Mouse (Mus musculus) hindbrain, embryonic 14.5 days (tissue): Measurements from ENCODE around the gene BC024978. TPM values are rescaled to one million over a fixed set of nuclear protein-coding genes. Genes with fewer than 3 reads are reported as not detected.

Source experiments
- ATAC-seq: fragments of 200-750 bp; cut with Nextera tagmentation; 2 replicates; pipeline ENCODE4 v1.8.0; 2017; ENCODE audit warnings: moderate number of reproducible peaks, mild to moderate bottlenecking, moderate TSS enrichment, moderate library complexity; ENCODE audit not compliant: low FRiP score
- DNase-seq: peaks from one replicate; pipeline ENCODE4 v3.0.0-alpha.2; 2015; ENCODE audit warnings: low spot score
- H3K27ac ChIP-seq: fragments of 300-500 bp; sonication (generic); 2 replicates; pipeline ENCODE4 v1.5.1; 2014; ENCODE audit warnings: mild to moderate bottlenecking, moderate library complexity
- H3K27me3 ChIP-seq: fragments of 300-500 bp; sonication (generic); 2 replicates; pipeline ENCODE4 v1.6.1; 2014; ENCODE audit warnings: mild to moderate bottlenecking, low read length, mixed read lengths; ENCODE audit not compliant: control insufficient read depth, insufficient read depth
- H3K36me3 ChIP-seq: fragments of 300-500 bp; sonication (generic); replicated peaks from 2 replicates; pipeline ENCODE4 v1.6.1; 2014; ENCODE audit not compliant: control insufficient read depth, insufficient read depth
- H3K4me1 ChIP-seq: fragments of 300-500 bp; sonication (generic); replicated peaks from 2 replicates; pipeline ENCODE4 v1.6.1; 2014; ENCODE audit warnings: antibody characterized with exemption, low read length, mixed read lengths; ENCODE audit not compliant: control insufficient read depth, insufficient read depth
- H3K4me2 ChIP-seq: fragments of 300-500 bp; sonication (generic); replicated peaks from 2 replicates; pipeline ENCODE4 v1.6.1; 2014; ENCODE audit warnings: mild to moderate bottlenecking, moderate library complexity
- H3K4me3 ChIP-seq: fragments of 300-500 bp; sonication (generic); replicated peaks from 2 replicates; pipeline ENCODE4 v1.5.1; 2014; ENCODE audit warnings: mild to moderate bottlenecking, low read length
- H3K9ac ChIP-seq: fragments of 300-500 bp; sonication (generic); 2 replicates; pipeline ENCODE4 v1.6.1; 2014
- H3K9me3 ChIP-seq: fragments of 300-500 bp; sonication (generic); 2 replicates; pipeline ENCODE4 v1.6.1; 2016; ENCODE audit warnings: low read length; ENCODE audit not compliant: control insufficient read depth
- WGBS: fragments of 180-500 bp; shearing (Covaris S2); extraction: QIAGEN DNeasy Blood & Tissue Kit; methylation state at CpG from one replicate; pipeline ENCODE4 v1.1.7; 2014; 5-methylcytosine and 5-hydroxymethylcytosine counted together
- polyA plus RNA-seq: library from polyadenylated mRNA; unstranded; fragments of >200 nt; fragmentation: Nextera tagmentation; extraction: Ambion mirVana; gene quantifications from 2 replicates; pipeline ENCODE4 v1.2.1, GENCODE M21; 2014

BC024978 gene
- polyA plus RNA-seq, 1 experiment from 2014 or later, result 3.4 TPM

GRCm38 (mm10) chr7:27163450-27163805 lies 32.2 kb upstream of the BC024978 start:
- H3K9me3 ChIP-seq, result no peaks in the 10 kb centered on the region
- no peak for ATAC-seq
- H3K4me2 ChIP-seq, result peak overlapping the region; percentile 64
- peak overlapping the region; percentile 88; the same call in 1 of the 2 replicates for H3K4me3 ChIP-seq
- H3K36me3 ChIP-seq, result peaks cover 58% of the 10 kb centered on the region
- H3K4me1 ChIP-seq, result peaks cover 56% of the 10 kb centered on the region
- DNase-seq, result no peak
- 80% methylated on average over 5 of the region's 5 CpGs for WGBS
- H3K9ac ChIP-seq, result peak overlapping the region; percentile 88
- H3K27me3 ChIP-seq, result no peaks in the 10 kb centered on the region
- no peak overlapping the region for H3K27ac ChIP-seq

GRCm38 (mm10) chr7:27164112-27164947 lies 31.3 kb upstream of the BC024978 start:
- Histone ChIP-seq H3K27me3 (no peaks in the 10 kb centered on the region), H3K27ac (no peak overlapping the region), H3K4me2 (peak overlapping the region; percentile 64), H3K36me3 (peaks cover 51% of the 10 kb centered on the region), H3K9me3 (no peaks in the 10 kb centered on the region), H3K9ac (peak overlapping the region; percentile 88), H3K4me1 (peaks cover 56% of the 10 kb centered on the region), H3K4me3 (peak overlapping the region; percentile 88)
- no peak for ATAC-seq
- WGBS, result 85% methylated on average over 33 of the region's 33 CpGs
- no peak for DNase-seq

DNA sequence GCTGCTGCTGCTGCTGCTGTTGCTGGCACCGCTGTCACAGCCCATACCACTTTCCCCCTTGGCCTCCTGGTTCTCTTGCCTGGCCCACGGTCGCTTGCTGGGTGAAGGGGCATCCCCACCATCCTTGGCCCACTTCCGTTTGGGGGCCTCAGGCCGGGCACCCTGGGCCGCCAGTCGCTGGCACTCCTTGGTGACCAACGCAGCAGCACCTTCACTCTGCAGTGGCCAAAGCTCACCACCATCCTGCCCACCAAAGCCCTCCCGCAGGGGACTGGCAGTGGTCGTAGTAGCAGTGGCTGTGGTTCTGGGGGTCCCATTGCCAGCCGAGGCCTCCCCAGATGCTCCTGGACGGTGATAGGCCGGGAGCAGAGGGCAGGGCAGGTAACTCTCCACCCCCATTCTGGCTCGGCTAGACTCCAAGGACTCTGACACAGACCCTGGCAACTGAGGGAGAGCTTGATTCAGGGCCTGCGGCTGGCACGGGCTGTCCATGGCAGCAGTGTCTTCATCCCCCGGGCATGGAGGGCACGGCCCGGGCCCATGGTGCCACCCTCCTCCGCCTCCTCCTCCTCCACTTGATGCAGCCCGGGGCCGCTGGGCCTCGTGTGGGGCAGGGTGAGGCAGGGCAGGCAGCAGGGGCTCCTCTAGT lies 30.4 kb upstream of the BC024978 start:
- ATAC-seq (no peak), DNase-seq (no peak)
- H3K9ac ChIP-seq, result peak overlapping the region; percentile 88
- H3K4me2 ChIP-seq, result peak overlapping the region; percentile 64
- no peak overlapping the region; the same call in 1 of the 2 replicates for H3K27ac ChIP-seq
- H3K36me3 ChIP-seq, result peaks cover 50% of the 10 kb centered on the region
- WGBS, result 78% methylated on average over 23 of the region's 23 CpGs
- H3K27me3 ChIP-seq, result no peaks in the 10 kb centered on the region
- peak overlapping the region; percentile 88 for H3K4me3 ChIP-seq
- peaks cover 52% of the 10 kb centered on the region for H3K4me1 ChIP-seq
- H3K9me3 ChIP-seq, result no peaks in the 10 kb centered on the region

- no peaks in the 10 kb centered on the region for H3K27me3 ChIP-seq
- H3K4me1 ChIP-seq, result peaks cover 47% of the 10 kb centered on the region
- H3K4me2 ChIP-seq, result peak overlapping the region; percentile 64
- H3K9me3 ChIP-seq, result no peaks in the 10 kb centered on the region
- DNase-seq (no peak), ATAC-seq (0 out of 2 replicates have a peak, but pooled peaks have one; percentile 0)
- H3K4me3 ChIP-seq, result peak overlapping the region; percentile 88
- peak overlapping the region; percentile 99 for H3K27ac ChIP-seq
- WGBS, result 4% methylated on average over 8 of the region's 8 CpGs
- H3K9ac ChIP-seq, result peak overlapping the region; percentile 88
- H3K36me3 ChIP-seq, result peaks cover 50% of the 10 kb centered on the region
These were observed 29.9 kb upstream of the BC024978 start for GRCm38 (mm10) chr7:27165696-27166095.

GRCm38 (mm10) chr7:27166229-27166613 lies 29.4 kb upstream of the BC024978 start:
- WGBS, result under 1% methylated on average over 24 of the region's 43 CpGs
- peaks cover 52% of the 10 kb centered on the region for H3K36me3 ChIP-seq
- ATAC-seq (peak; percentile 57), DNase-seq (peak; percentile 79)
- H3K4me1 ChIP-seq, result peaks cover 47% of the 10 kb centered on the region
- H3K27ac ChIP-seq, result peak overlapping the region; percentile 99
- peak overlapping the region; percentile 64 for H3K4me2 ChIP-seq
- peak overlapping the region; percentile 88 for H3K9ac ChIP-seq
- H3K4me3 ChIP-seq, result peak overlapping the region; percentile 88
- H3K9me3 ChIP-seq, result no peaks in the 10 kb centered on the region
- H3K27me3 ChIP-seq, result no peaks in the 10 kb centered on the region

DNA sequence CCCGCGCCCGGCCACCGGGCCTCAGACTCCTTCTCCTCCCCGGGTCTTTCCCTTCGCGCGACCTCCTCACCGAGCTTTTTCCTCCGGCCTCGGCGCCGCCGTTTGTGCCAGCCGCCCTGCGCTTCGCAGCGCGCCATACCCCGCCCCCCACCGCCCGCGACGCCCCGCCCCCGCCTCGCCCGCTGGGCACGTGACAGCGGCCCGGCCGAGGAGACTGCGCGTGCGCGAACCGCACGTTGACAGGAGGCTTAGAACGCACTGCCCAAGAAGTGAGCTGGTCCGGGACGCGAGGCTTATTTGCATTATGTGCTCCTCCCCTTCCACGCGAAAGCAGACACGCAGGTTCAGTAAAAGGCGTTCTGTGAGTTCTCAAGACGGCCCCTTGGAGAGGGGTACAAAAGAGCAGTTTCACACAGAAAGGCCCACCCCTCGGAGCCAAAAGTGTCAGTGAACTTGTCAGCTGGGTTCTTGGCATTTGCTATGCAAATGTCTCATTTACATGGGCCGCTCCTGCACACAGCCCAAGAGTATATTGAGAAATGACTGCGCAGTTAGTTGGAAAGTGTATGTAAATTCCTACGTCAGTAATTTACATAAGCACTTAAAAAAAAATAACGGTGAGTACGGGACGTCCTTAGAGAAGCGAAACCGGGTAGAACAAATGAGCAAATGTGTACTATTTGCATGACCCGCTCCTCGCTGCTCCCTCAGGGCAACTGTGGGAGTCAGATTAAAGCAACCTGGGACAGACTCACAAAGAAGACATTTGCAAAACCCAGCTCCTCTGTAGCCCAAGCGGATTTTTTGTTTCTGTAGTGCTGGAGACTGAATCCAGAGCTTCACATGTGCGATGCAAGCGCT lies 28.7 kb upstream of the BC024978 start, which contains the start of gene Egln2:
Gene Egln2, minus strand, starts transcription at position 189 of the 861 bp plus-strand sequence.
- Histone ChIP-seq H3K27ac (peak within 1 kb of the TSS; percentile 99), H3K9me3 (no peaks in the 10 kb centered on the region), H3K4me3 (peak within 1 kb of the TSS; percentile 88), H3K4me2 (peak within 1 kb of the TSS; percentile 64), H3K4me1 (peaks cover 43% of the 10 kb centered on the region), H3K9ac (peak within 1 kb of the TSS; percentile 88), H3K27me3 (no peaks in the 10 kb centered on the region), H3K36me3 (peaks cover 52% of the 10 kb centered on the region)
- peak; percentile 86 for ATAC-seq
- 2% methylated on average over 61 of the region's 61 CpGs for WGBS
- DNase-seq, result peak; percentile 95

- Histone ChIP-seq H3K9me3 (no peaks in the 10 kb centered on the region), H3K9ac (peak overlapping the region; percentile 88), H3K4me2 (peak overlapping the region; percentile 64), H3K27me3 (no peaks in the 10 kb centered on the region), H3K4me3 (peak overlapping the region; percentile 88), H3K27ac (peak overlapping the region; percentile 99), H3K4me1 (peaks cover 35% of the 10 kb centered on the region), H3K36me3 (peaks cover 53% of the 10 kb centered on the region)
- ATAC-seq, result no peak
- DNase-seq, result no peak
- WGBS, result 79% methylated on average over 11 of the region's 11 CpGs
These were observed 28.0 kb upstream of the BC024978 start for GRCm38 (mm10) chr7:27167475-27168094.

DNA sequence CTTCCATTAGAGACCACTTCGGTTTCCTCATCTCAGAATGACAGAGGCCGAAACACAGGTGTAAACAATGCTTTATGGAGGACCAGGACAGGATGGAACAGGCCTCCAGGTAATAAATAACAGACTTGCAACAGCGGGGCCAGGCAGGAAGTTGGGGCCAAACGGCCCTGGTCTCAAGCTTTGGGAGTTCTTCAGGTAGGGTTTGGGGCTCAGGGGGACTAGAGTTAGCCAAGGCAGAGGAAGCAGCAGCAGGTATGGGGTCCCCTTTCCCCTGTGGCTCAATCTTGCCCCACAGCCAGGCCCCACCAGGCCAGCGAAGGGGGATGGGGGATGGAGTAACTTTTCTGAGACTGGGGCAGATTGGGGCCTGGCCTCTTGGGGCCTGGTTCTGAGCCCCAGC lies 27.2 kb upstream of the BC024978 start:
- DNase-seq (no peak), ATAC-seq (no peak)
- Histone ChIP-seq H3K27me3 (no peaks in the 10 kb centered on the region), H3K27ac (no peak overlapping the region), H3K9ac (no peak overlapping the region), H3K36me3 (peaks cover 53% of the 10 kb centered on the region), H3K9me3 (no peaks in the 10 kb centered on the region), H3K4me2 (no peak overlapping the region), H3K4me1 (peaks cover 28% of the 10 kb centered on the region), H3K4me3 (no peak overlapping the region)
- whole genome bisulfite sequencing, result 96% methylated on average over 5 of the region's 5 CpGs
